Mouse (Mus musculus) liver, embryonic 11.5 days (tissue): ENCODE measurements around the gene 4930558C23Rik. TPM values are rescaled to one million over a fixed set of nuclear protein-coding genes. Genes with fewer than 3 reads are reported as not detected.
"Not testable (repeated sequence)": the region's sequence is repeated elsewhere in the genome, so short reads cannot be mapped to it uniquely, and the experiment has no call there.

Experiments
- ATAC-seq: fragments of 200-750 bp; cut with Nextera tagmentation; replicated peaks from 2 replicates; pipeline ENCODE4 v1.8.0; 2017; ENCODE audit warnings: moderate number of reproducible peaks, mild to moderate bottlenecking, moderate TSS enrichment, moderate library complexity; ENCODE audit not compliant: low FRiP score
- DNase-seq: peaks from one replicate; pipeline ENCODE4 v3.0.0-alpha.2; 2017; ENCODE audit warnings: low spot score
- H3K27ac ChIP-seq: fragments of 300-500 bp; sonication (generic); 2 replicates; pipeline ENCODE4 v1.5.1; 2014; ENCODE audit warnings: mild to moderate bottlenecking, low read depth, low read length, control low read depth
- H3K27me3 ChIP-seq: fragments of 300-500 bp; sonication (generic); replicated peaks from 2 replicates; pipeline ENCODE4 v1.6.1; 2014; ENCODE audit warnings: low read length, mixed read lengths; ENCODE audit not compliant: control insufficient read depth, insufficient read depth
- H3K36me3 ChIP-seq: fragments of 300-500 bp; sonication (generic); 2 replicates; pipeline ENCODE4 v1.6.1; 2014; ENCODE audit warnings: mild to moderate bottlenecking, low read length, moderate library complexity, mixed read lengths; ENCODE audit not compliant: control insufficient read depth, insufficient read depth
- H3K4me1 ChIP-seq: fragments of 300-500 bp; sonication (generic); replicated peaks from 2 replicates; pipeline ENCODE4 v1.6.1; 2014; ENCODE audit warnings: low read length, mixed read lengths; ENCODE audit not compliant: control insufficient read depth, insufficient read depth
- H3K4me2 ChIP-seq: fragments of 300-500 bp; sonication (generic); 2 replicates; pipeline ENCODE4 v1.6.1; 2014; ENCODE audit warnings: mild to moderate bottlenecking, control low read depth, moderate library complexity
- H3K4me3 ChIP-seq: fragments of 300-500 bp; sonication (generic); 2 replicates; pipeline ENCODE4 v1.5.1; 2014; ENCODE audit warnings: low read depth, low read length, control low read depth
- H3K9ac ChIP-seq: fragments of 300-500 bp; sonication (generic); 2 replicates; pipeline ENCODE4 v1.6.1; 2014; ENCODE audit warnings: low read depth, low read length, control low read depth
- H3K9me3 ChIP-seq: fragments of 300-500 bp; sonication (generic); 2 replicates; pipeline ENCODE4 v1.6.1; 2016; ENCODE audit warnings: low read length, inconsistent platforms, mixed read lengths; ENCODE audit not compliant: control insufficient read depth
- WGBS: fragments of 180-500 bp; shearing (Covaris S2); extraction: QIAGEN DNeasy Blood & Tissue Kit; methylation state at CpG from one replicate; pipeline ENCODE4 v1.1.7; 2014; 5-methylcytosine and 5-hydroxymethylcytosine counted together
- polyA plus RNA-seq: library from polyadenylated mRNA; unstranded; fragments of >200 nt; fragmentation: Nextera tagmentation; extraction: Ambion mirVana; gene quantifications from 2 replicates; pipeline ENCODE4 v1.2.1, GENCODE M21; 2014

4930558C23Rik gene
- polyA plus RNA-seq, 1 experiment from 2014 or later: not detected

GRCm38 (mm10) chr3:95408852-95409251, 6.2 kb upstream of the 4930558C23Rik start:
- DNase-seq (no peak), ATAC-seq (no peak)
- Histone ChIP-seq H3K36me3 (no peaks in the 10 kb centered on the region), H3K4me2 (no peak overlapping the region), H3K4me1 (no peaks in the 10 kb centered on the region), H3K4me3 (no peak overlapping the region), H3K27me3 (no peaks in the 10 kb centered on the region), H3K9ac (no peak overlapping the region), H3K27ac (no peak overlapping the region), H3K9me3 (no peaks in the 10 kb centered on the region)
- WGBS: 84% methylated on average over 2 of the region's 2 CpGs

DNA sequence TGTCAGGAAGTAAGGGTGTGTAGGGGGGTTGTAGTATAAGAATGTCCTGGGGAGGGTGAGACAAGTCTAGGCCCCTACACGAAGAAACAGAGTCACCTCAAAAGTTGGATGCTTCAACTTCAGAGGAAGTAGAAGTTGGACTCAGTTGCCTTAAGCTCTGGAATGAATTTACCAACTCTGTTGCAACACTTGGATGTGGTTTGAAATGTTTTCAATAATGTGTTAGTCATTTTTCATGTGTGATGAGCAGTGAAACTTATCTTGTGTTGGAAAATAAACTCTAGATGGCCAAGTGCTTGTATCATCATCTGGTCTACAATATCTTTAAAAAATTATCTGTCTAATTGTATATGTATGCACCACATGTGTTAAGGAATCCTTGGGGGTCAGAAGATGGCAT, 5.1 kb upstream of the 4930558C23Rik start:
- WGBS: 78% methylated on average over 1 of the region's 1 CpGs
- Histone ChIP-seq H3K4me2 (no peak overlapping the region), H3K27ac (no peak overlapping the region), H3K9me3 (no peaks in the 10 kb centered on the region), H3K4me3 (no peak overlapping the region), H3K4me1 (no peaks in the 10 kb centered on the region), H3K9ac (no peak overlapping the region), H3K27me3 (no peaks in the 10 kb centered on the region), H3K36me3 (no peaks in the 10 kb centered on the region)
- no peak for DNase-seq
- no peak for ATAC-seq

DNA sequence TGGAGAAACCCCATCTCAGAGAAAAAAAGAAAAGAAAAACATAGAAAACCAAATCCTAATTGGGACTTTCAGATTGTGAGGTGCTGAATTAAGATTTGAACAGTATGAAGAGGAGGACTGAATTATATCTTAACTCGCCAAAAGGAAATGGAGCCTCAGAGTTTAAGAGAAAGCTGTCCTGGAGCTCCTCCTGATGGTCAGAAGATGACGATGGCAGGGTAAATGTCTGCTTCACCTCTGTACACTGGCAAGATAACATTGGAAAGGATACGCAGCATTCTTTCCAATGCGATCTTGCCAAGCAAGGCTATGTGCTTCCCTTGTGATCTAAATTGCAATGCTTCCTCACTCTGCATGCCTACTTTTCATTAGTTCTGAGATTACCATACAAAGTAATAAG, 8.3 kb downstream of the 4930558C23Rik start:
- Histone ChIP-seq H3K4me1 (no peaks in the 10 kb centered on the region), H3K9ac (no peak overlapping the region), H3K27me3 (no peaks in the 10 kb centered on the region), H3K9me3 (no peaks in the 10 kb centered on the region), H3K4me3 (no peak overlapping the region), H3K27ac (no peak overlapping the region), H3K36me3 (no peaks in the 10 kb centered on the region), H3K4me2 (no peak overlapping the region)
- WGBS: 80% methylated on average over 4 of the region's 4 CpGs
- ATAC-seq: no peak
- DNase-seq: no peak

- WGBS: 57% methylated on average over 5 of the region's 5 CpGs
- Histone ChIP-seq H3K27me3 (no peaks in the 10 kb centered on the region), H3K4me3 (no peak overlapping the region), H3K9me3 (no peaks in the 10 kb centered on the region), H3K4me1 (no peaks in the 10 kb centered on the region), H3K27ac (no peak overlapping the region), H3K9ac (no peak overlapping the region), H3K36me3 (no peaks in the 10 kb centered on the region), H3K4me2 (no peak overlapping the region)
- ATAC-seq: no peak
- DNase-seq: no peak
These were observed 17.1 kb downstream of the 4930558C23Rik start for GRCm38 (mm10) chr3:95385401-95386075.

DNA sequence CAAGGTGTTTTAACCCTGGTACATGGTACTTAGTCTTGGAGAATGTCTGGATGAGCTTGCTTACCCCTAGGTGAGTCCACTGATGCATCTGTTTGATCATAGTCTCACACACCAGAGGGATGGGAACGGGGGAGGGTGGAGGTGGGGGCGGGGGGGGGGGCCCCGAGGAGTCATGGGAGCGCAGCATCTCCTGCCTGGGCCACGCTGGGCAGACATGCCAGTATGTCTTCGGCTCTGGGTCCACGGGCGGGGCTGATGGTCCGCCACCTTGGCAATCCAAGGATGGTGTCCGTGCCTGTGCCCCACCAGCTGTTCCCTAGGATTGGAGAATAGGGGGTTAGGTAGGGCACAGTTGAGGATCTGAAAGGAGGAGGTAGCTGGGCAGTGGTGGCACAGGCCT, 29.4 kb downstream of the 4930558C23Rik start:
- no peak overlapping the region for H3K27ac ChIP-seq
- no peaks in the 10 kb centered on the region for H3K27me3 ChIP-seq
- H3K9me3 ChIP-seq: peaks cover 10% of the 10 kb centered on the region; the same call in 1 of the 2 replicates
- H3K36me3 ChIP-seq: no peaks in the 10 kb centered on the region
- H3K4me1 ChIP-seq: no peaks in the 10 kb centered on the region
- no peak overlapping the region for H3K4me2 ChIP-seq
- no peak overlapping the region for H3K9ac ChIP-seq
- ATAC-seq: no peak
- DNase-seq: no peak
- no peak overlapping the region for H3K4me3 ChIP-seq
- WGBS: 89% methylated on average over 10 of the region's 10 CpGs

GRCm38 (mm10) chr3:95370101-95370500, 32.5 kb downstream of the 4930558C23Rik start:
- ATAC-seq: no peak
- Histone ChIP-seq H3K4me1 (no peaks in the 10 kb centered on the region), H3K27me3 (no peaks in the 10 kb centered on the region), H3K4me2 (no peak overlapping the region), H3K4me3 (no peak overlapping the region), H3K27ac (no peak overlapping the region), H3K9ac (no peak overlapping the region), H3K9me3 (no peaks in the 10 kb centered on the region), H3K36me3 (no peaks in the 10 kb centered on the region)
- no peak for DNase-seq

- not testable (repeated sequence) for H3K4me3 ChIP-seq, H3K4me2 ChIP-seq, H3K9me3 ChIP-seq, H3K9ac ChIP-seq, H3K4me1 ChIP-seq, ATAC-seq, H3K36me3 ChIP-seq, H3K27me3 ChIP-seq, DNase-seq
- H3K27ac ChIP-seq: peak overlapping the region; percentile 48
- 50% methylated on average over 3 of the region's 3 CpGs for WGBS
These were observed 42.4 kb downstream of the 4930558C23Rik start for GRCm38 (mm10) chr3:95360276-95360675.

DNA sequence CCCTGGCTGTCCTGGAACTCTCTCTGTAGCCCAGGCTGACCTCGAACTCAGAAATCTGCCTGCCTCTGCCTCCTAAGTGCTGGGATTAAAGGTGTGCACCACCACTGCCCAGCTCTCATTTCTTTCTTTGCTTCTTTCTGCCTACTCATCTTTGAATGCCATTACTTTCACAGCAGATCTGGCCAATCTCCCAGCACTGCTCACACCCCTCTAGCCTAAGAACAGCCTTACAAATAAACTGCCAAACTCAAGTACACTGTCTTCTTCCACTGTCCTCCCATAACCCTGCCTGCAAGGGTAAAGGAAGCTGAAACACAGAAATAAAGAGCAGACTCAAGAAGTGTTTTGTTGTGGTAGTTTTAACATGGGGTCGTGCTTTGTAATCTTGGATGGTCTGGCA, 44.9 kb downstream of the 4930558C23Rik start:
- no peak overlapping the region for H3K4me2 ChIP-seq
- H3K9me3 ChIP-seq: no peaks in the 10 kb centered on the region
- no peak for ATAC-seq
- H3K9ac ChIP-seq: no peak overlapping the region
- no peak overlapping the region for H3K27ac ChIP-seq
- H3K4me1 ChIP-seq: peaks cover 4% of the 10 kb centered on the region
- no peak for DNase-seq
- no peak overlapping the region for H3K4me3 ChIP-seq
- H3K27me3 ChIP-seq: no peaks in the 10 kb centered on the region
- 93% methylated on average over 2 of the region's 2 CpGs for WGBS
- peaks cover 6% of the 10 kb centered on the region; the same call in 1 of the 2 replicates for H3K36me3 ChIP-seq

DNA sequence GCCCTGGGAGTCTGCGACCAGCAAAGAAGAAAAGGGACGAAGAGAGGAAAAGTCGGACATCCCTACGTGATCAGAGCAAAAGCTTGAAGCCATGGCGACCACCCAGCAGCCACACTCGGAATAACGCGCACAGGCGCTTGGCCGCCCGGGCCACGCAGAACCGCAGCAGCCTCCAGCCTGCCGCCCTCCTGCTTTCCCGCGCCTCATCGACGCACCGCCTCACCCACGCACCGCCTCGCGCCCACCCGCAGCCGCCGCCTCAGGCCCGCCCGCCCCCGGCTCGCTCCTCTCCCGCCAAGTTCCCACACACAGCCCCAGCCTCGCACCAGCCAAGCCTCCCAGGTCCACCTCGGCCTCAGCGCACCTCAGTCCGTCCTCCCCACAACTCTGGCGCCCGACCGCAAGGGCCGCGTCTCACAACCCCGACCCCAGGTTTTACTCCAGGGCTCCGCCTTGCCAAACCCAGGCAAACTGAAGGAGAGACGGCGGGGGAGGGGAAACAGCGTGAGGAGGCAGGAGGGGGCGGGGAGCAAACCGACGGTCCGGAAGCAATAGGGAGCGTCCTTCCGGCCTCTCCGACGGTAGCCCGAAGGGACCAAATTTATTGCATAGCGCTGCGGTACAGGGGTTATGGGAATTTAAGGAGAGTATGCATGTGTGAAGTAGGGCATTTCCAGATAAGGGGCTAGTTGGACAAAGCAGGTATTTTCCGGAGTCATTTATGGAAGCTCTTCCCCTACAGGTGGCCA, 45.8 kb downstream of the 4930558C23Rik start, which contains the start of gene Setdb1:
TSS of gene Setdb1 (minus strand) at position 502 of the 749 bp plus-strand sequence.
- not testable (repeated sequence) for H3K4me1 ChIP-seq, H3K27me3 ChIP-seq, H3K9me3 ChIP-seq, H3K36me3 ChIP-seq
- Histone ChIP-seq H3K9ac (peak within 1 kb of the TSS; percentile 74), H3K4me3 (peak within 1 kb of the TSS; percentile 65), H3K4me2 (peak within 1 kb of the TSS; percentile 52), H3K27ac (peak within 1 kb of the TSS; percentile 11; the same call in 1 of the 2 replicates)
- DNase-seq (peak; percentile 93), ATAC-seq (peak; percentile 94)
- WGBS: under 1% methylated on average over 33 of the region's 57 CpGs
